Mouse (Mus musculus) heart, embryonic 14.5 days (tissue): Measurements from ENCODE around the gene Krtap1-4. TPM values are rescaled to one million over a fixed set of nuclear protein-coding genes. Genes with fewer than 3 reads are reported as not detected.

ENCODE experiments used
- ATAC-seq: fragments of 200-750 bp; cut with Nextera tagmentation; 2 replicates; pipeline ENCODE4 v1.8.0; 2017; ENCODE audit warnings: low read depth, moderate TSS enrichment; ENCODE audit not compliant: insufficient number of reproducible peaks, insufficient read depth, low FRiP score
- H3K27ac ChIP-seq, 2 experiments: fragments of 200-500 bp in 1 of 2; fragments of 300-500 bp in 1 of 2; sonication (generic) in 1 of 2; replicated peaks in 1 of 2; 2 replicates each; pipeline ENCODE4 v1.5.1; 2012 to 2014; ENCODE audit warnings: low read depth in 2 of 2, low read length in 2 of 2, control low read depth in 1 of 2, mild to moderate bottlenecking in 1 of 2, mixed read lengths in 1 of 2; ENCODE audit not compliant: control insufficient read depth in 1 of 2, insufficient read depth in 1 of 2
- H3K27me3 ChIP-seq: fragments of 300-500 bp; sonication (generic); 2 replicates; pipeline ENCODE4 v1.6.1; 2014; ENCODE audit warnings: mild to moderate bottlenecking, low read length, control low read depth; ENCODE audit not compliant: control insufficient read depth, insufficient read depth
- H3K36me3 ChIP-seq: fragments of 300-500 bp; sonication (generic); 2 replicates; pipeline ENCODE4 v1.6.1; 2014; ENCODE audit warnings: mild to moderate bottlenecking, control low read depth, low read length, mixed read lengths; ENCODE audit not compliant: control insufficient read depth, insufficient read depth
- H3K4me1 ChIP-seq, 2 experiments: fragments of 200-500 bp in 1 of 2; fragments of 300-500 bp in 1 of 2; sonication (generic) in 1 of 2; 2 replicates each; pipeline ENCODE4 v1.6.1; 2012 to 2014; ENCODE audit warnings: low read length in 2 of 2, control low read depth in 1 of 2, mixed read lengths in 1 of 2; ENCODE audit not compliant: control insufficient read depth in 2 of 2, insufficient read depth in 2 of 2
- H3K4me2 ChIP-seq: fragments of 300-500 bp; sonication (generic); 2 replicates; pipeline ENCODE4 v1.6.1; 2014; ENCODE audit warnings: mild to moderate bottlenecking, low read length
- H3K4me3 ChIP-seq, 2 experiments: fragments of 200-500 bp in 1 of 2; fragments of 300-500 bp in 1 of 2; sonication (generic) in 1 of 2; 2 replicates each; pipeline ENCODE4 v1.5.1; 2012 to 2014; ENCODE audit warnings: low read length in 2 of 2, mild to moderate bottlenecking in 2 of 2, control low read depth in 1 of 2, low read depth in 1 of 2, moderate library complexity in 1 of 2; ENCODE audit not compliant: control insufficient read depth in 1 of 2, insufficient read depth in 1 of 2
- H3K9ac ChIP-seq: fragments of 300-500 bp; sonication (generic); 2 replicates; pipeline ENCODE4 v1.6.1; 2014; ENCODE audit warnings: mild to moderate bottlenecking, low read length
- H3K9me3 ChIP-seq: fragments of 300-500 bp; sonication (generic); 2 replicates; pipeline ENCODE4 v1.6.1; 2016; ENCODE audit warnings: low read length, control low read depth; ENCODE audit not compliant: control insufficient read depth
- WGBS: fragments of 180-500 bp; shearing (Covaris S2); extraction: QIAGEN DNeasy Blood & Tissue Kit; methylation state at CpG from one replicate; pipeline ENCODE4 v1.1.7; 2014; 5-methylcytosine and 5-hydroxymethylcytosine counted together
- polyA plus RNA-seq: library from polyadenylated mRNA; unstranded; fragments of >200 nt; fragmentation: Nextera tagmentation; extraction: Ambion mirVana; gene quantifications from 2 replicates; pipeline ENCODE4 v1.2.1, GENCODE M21; 2014

Krtap1-4 gene
- polyA plus RNA-seq, 1 experiment from 2014 or later, result not detected

GRCm38 (mm10) chr11:99566530-99566929 is 16.9 kb downstream of the Krtap1-4 start, which contains the start of gene Krtap3-1:
Krtap3-1 (minus strand) TSS chr11:99566630.
- WGBS, result 83% methylated on average over 7 of the region's 7 CpGs
- no peaks in the 10 kb centered on the region for H3K36me3 ChIP-seq
- H3K27me3 ChIP-seq, result no peaks in the 10 kb centered on the region
- no peak within 1 kb of the TSS for H3K4me2 ChIP-seq
- no peak within 1 kb of the TSS for H3K4me3 ChIP-seq
- no peaks in the 10 kb centered on the region for H3K4me1 ChIP-seq
- no peak for ATAC-seq
- H3K27ac ChIP-seq, result no peak within 1 kb of the TSS
- H3K9ac ChIP-seq, result no peak within 1 kb of the TSS
- H3K9me3 ChIP-seq, result no peaks in the 10 kb centered on the region

- WGBS, result 78% methylated on average over 6 of the region's 6 CpGs
- ATAC-seq, result no peak
- H3K27ac ChIP-seq, result no peak overlapping the region
- H3K9ac ChIP-seq, result no peak overlapping the region
- no peak overlapping the region for H3K4me3 ChIP-seq
- H3K36me3 ChIP-seq, result no peaks in the 10 kb centered on the region
- H3K4me2 ChIP-seq, result no peak overlapping the region
- H3K9me3 ChIP-seq, result no peaks in the 10 kb centered on the region
- no peaks in the 10 kb centered on the region for H3K4me1 ChIP-seq
- no peaks in the 10 kb centered on the region for H3K27me3 ChIP-seq
Measured at GRCm38 (mm10) chr11:99562580-99562979, 20.9 kb downstream of the Krtap1-4 start.

DNA sequence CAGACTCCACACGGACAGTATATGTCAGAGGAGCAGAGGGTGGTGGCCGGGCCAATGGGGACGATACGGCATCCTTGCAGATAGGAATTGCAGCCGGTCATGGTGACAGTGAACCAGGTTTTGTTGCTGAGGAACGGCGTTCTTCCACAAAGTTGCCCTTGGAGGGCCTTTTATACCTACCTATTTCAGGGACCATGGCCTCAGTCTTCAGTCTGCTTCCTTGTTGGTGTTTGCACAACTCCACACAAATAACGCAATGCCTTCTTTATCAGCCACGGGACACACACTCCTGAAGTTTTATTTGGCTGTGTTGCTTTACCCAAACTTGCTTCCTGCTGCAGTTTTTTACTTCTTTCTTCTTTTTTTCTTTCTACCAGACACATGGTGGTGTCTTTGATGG is 24.1 kb downstream of the Krtap1-4 start, which contains the start of gene Gm11939:
Gm11939 (minus strand) TSS at position 101 of the 400 bp plus-strand sequence.
- H3K27me3 ChIP-seq, result no peaks in the 10 kb centered on the region

DNA sequence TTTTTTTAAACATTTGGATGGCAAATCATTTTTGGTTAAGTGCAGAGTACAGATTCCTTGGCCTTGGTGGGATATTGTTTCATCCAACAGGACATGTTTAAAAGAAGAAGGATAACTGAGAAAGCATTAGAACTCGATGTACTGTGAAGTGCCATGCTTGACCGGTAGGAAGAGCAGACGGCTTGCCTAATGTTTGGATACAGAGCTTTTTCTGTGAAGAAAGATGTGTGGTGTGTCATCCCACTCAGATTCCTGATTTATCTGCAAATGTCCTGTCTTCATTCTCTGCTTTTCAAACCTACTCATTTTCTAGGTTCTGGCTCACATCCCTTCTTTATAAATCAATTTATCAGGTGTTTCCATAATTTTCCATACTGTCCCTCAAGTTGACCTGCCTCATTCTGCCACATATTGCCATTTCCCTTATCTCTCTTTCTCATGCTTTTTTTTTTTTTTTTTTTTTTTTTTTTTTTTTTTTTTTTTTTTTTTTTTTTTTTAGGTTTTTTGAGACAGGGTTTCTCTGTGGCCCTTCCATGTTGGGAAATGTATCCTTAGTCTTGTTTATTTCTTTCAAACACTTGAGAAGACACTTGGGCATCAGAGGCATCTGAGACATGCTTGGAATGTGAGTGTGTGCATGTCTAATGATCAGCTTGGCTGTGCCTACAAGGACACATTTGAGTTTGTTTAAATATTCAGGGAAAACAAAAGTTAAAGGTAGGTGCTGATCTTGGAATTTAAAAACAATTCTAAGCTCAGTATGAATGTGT is 25.3 kb downstream of the Krtap1-4 start:
- no peaks in the 10 kb centered on the region for H3K27me3 ChIP-seq
- no peak for ATAC-seq
- H3K27ac ChIP-seq, result no peak overlapping the region
- H3K9me3 ChIP-seq, result no peaks in the 10 kb centered on the region
- H3K9ac ChIP-seq, result no peak overlapping the region
- H3K4me2 ChIP-seq, result no peak overlapping the region
- H3K4me1 ChIP-seq, result no peaks in the 10 kb centered on the region
- WGBS, result 72% methylated on average over 3 of the region's 3 CpGs
- H3K4me3 ChIP-seq, result no peak overlapping the region
- no peaks in the 10 kb centered on the region for H3K36me3 ChIP-seq

More for the DNA sequence above, 24.1 kb downstream of the Krtap1-4 start, which contains the start of gene Gm11939:
- H3K4me3 ChIP-seq, result no peak within 1 kb of the TSS
- no peaks in the 10 kb centered on the region for H3K36me3 ChIP-seq
- no peak for ATAC-seq
- no peaks in the 10 kb centered on the region for H3K9me3 ChIP-seq
- H3K4me2 ChIP-seq, result no peak within 1 kb of the TSS
- no peaks in the 10 kb centered on the region for H3K4me1 ChIP-seq
- H3K9ac ChIP-seq, result no peak within 1 kb of the TSS
- 86% methylated on average over 9 of the region's 9 CpGs for WGBS
- H3K27ac ChIP-seq, result no peak within 1 kb of the TSS

GRCm38 (mm10) chr11:99556753-99557152 is 26.7 kb downstream of the Krtap1-4 start, which contains the start of gene Krtap3-2:
Krtap3-2 (minus strand) TSS chr11:99556853.
- H3K4me1 ChIP-seq, result no peaks in the 10 kb centered on the region

DNA sequence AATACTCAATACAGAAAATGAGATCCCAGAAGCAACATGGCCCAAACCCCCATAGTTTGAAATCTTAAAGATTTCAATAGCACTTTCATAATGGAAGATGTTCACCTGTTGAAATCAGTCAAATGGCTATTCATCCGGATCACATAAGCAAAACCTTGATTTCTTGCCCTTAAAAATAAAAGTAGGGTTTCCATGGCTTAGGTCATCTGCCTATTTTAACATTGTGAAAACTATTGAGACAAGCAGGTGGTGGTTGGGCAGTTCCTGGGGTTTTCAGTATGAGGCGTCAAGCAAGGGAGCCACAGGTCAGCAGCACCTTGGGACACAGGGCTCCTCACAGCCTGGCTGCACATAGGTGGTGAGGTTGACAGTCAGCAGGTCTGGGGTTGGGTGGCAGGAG is 27.3 kb downstream of the Krtap1-4 start:
- ATAC-seq, result no peak
- whole genome bisulfite sequencing, result 77% methylated on average over 2 of the region's 2 CpGs
- no peaks in the 10 kb centered on the region for H3K9me3 ChIP-seq

More at GRCm38 (mm10) chr11:99556753-99557152, 26.7 kb downstream of the Krtap1-4 start, which contains the start of gene Krtap3-2:
- no peaks in the 10 kb centered on the region for H3K36me3 ChIP-seq
- no peak within 1 kb of the TSS for H3K9ac ChIP-seq
- no peak within 1 kb of the TSS for H3K27ac ChIP-seq
- no peaks in the 10 kb centered on the region for H3K9me3 ChIP-seq
- no peak for ATAC-seq
- H3K4me3 ChIP-seq, result no peak within 1 kb of the TSS
- H3K4me2 ChIP-seq, result no peak within 1 kb of the TSS
- 72% methylated on average over 2 of the region's 2 CpGs for WGBS
- H3K27me3 ChIP-seq, result no peaks in the 10 kb centered on the region

GRCm38 (mm10) chr11:99550765-99551164 is 32.7 kb downstream of the Krtap1-4 start, which contains the start of gene Krtap3-3:
Krtap3-3 (minus strand) TSS chr11:99550865.
- no peaks in the 10 kb centered on the region for H3K4me1 ChIP-seq
- no peak within 1 kb of the TSS for H3K4me2 ChIP-seq
- no peaks in the 10 kb centered on the region for H3K9me3 ChIP-seq
- H3K27ac ChIP-seq, result no peak within 1 kb of the TSS
- WGBS, result 64% methylated on average over 3 of the region's 4 CpGs
- H3K4me3 ChIP-seq, result no peak within 1 kb of the TSS
- H3K9ac ChIP-seq, result no peak within 1 kb of the TSS
- ATAC-seq, result no peak
- no peaks in the 10 kb centered on the region for H3K27me3 ChIP-seq
- H3K36me3 ChIP-seq, result no peaks in the 10 kb centered on the region

More for the DNA sequence above, 27.3 kb downstream of the Krtap1-4 start:
- H3K4me3 ChIP-seq, result no peak overlapping the region
- H3K27ac ChIP-seq, result no peak overlapping the region
- no peaks in the 10 kb centered on the region for H3K36me3 ChIP-seq
- H3K27me3 ChIP-seq, result no peaks in the 10 kb centered on the region
- no peaks in the 10 kb centered on the region for H3K4me1 ChIP-seq
- no peak overlapping the region for H3K4me2 ChIP-seq
- no peak overlapping the region for H3K9ac ChIP-seq
